Mouse (Mus musculus): ENCODE measurements around the gene Hsd17b7. TPM values are rescaled to one million over a fixed set of nuclear protein-coding genes. Genes with fewer than 3 reads are reported as not detected.

Hsd17b7 gene
- polyA plus RNA-seq, 1 experiment, result 1.8 TPM

- no peaks in the 10 kb centered on the region for H3K27me3 ChIP-seq (ENCODE audit: control insufficient read depth, insufficient read depth, low read length)
- 77% methylated on average over 8 of the region's 8 CpGs for WGBS
- H3K36me3 ChIP-seq (ENCODE audit: control insufficient read depth, insufficient read depth, low read length), result no peaks in the 10 kb centered on the region
- TF ChIP-seq POLR2A (IDR thresholded peaks at IDR 0.05; ENCODE audit: low read depth, low read length) (no peak), CTCF (IDR thresholded peaks at IDR 0.05; ENCODE audit: extremely low read depth, insufficient read depth, insufficient read length, insufficient replicate concordance) (no peak)
- no peak overlapping the region for H3K27ac ChIP-seq (ENCODE audit: insufficient read depth, low read length)
- no peak for DNase-seq (ENCODE audit: low read depth in 1 of 2, low spot score in 2 of 2)
- H3K4me1 ChIP-seq (ENCODE audit: control insufficient read depth, insufficient read depth, insufficient read length), result no peaks in the 10 kb centered on the region
- no peak overlapping the region for H3K4me3 ChIP-seq (ENCODE audit: extremely low read depth, insufficient read depth, insufficient read length)
These were observed 41.2 kb downstream of the Hsd17b7 start for GRCm38 (mm10) chr1:169927753-169928369.

- 72% methylated on average over 2 of the region's 2 CpGs for WGBS
These were observed 44.5 kb downstream of the Hsd17b7 start for GRCm38 (mm10) chr1:169924567-169924966.

GRCm38 (mm10) chr1:169921710-169922211, 47.3 kb downstream of the Hsd17b7 start:
- no peak for DNase-seq (ENCODE audit: low read depth in 1 of 2, low spot score in 2 of 2)
- WGBS, result 42% methylated on average over 8 of the region's 8 CpGs
- Histone ChIP-seq H3K4me1 (ENCODE audit: control insufficient read depth, insufficient read depth, insufficient read length) (no peaks in the 10 kb centered on the region), H3K4me3 (ENCODE audit: extremely low read depth, insufficient read depth, insufficient read length) (no peak overlapping the region), H3K27me3 (ENCODE audit: control insufficient read depth, insufficient read depth, low read length) (no peaks in the 10 kb centered on the region), H3K36me3 (ENCODE audit: control insufficient read depth, insufficient read depth, low read length) (no peaks in the 10 kb centered on the region), H3K27ac (ENCODE audit: insufficient read depth, low read length) (no peak overlapping the region)
- no peak for TF ChIP-seq POLR2A (IDR thresholded peaks at IDR 0.05; ENCODE audit: low read depth, low read length)
- TF ChIP-seq CTCF (IDR thresholded peaks at IDR 0.05; ENCODE audit: extremely low read depth, insufficient read depth, insufficient read length, insufficient replicate concordance), result no peak

More at GRCm38 (mm10) chr1:169924567-169924966, 44.5 kb downstream of the Hsd17b7 start:
- no peaks in the 10 kb centered on the region for H3K36me3 ChIP-seq (ENCODE audit: control insufficient read depth, insufficient read depth, low read length)
- no peak overlapping the region for H3K27ac ChIP-seq (ENCODE audit: insufficient read depth, low read length)
- no peak for TF ChIP-seq POLR2A (IDR thresholded peaks at IDR 0.05; ENCODE audit: low read depth, low read length)
- no peak for TF ChIP-seq CTCF (IDR thresholded peaks at IDR 0.05; ENCODE audit: extremely low read depth, insufficient read depth, insufficient read length, insufficient replicate concordance)
- H3K27me3 ChIP-seq (ENCODE audit: control insufficient read depth, insufficient read depth, low read length), result no peaks in the 10 kb centered on the region
- no peak overlapping the region for H3K4me3 ChIP-seq (ENCODE audit: extremely low read depth, insufficient read depth, insufficient read length)
- no peaks in the 10 kb centered on the region for H3K4me1 ChIP-seq (ENCODE audit: control insufficient read depth, insufficient read depth, insufficient read length)
- no peak for DNase-seq (ENCODE audit: low read depth in 1 of 2, low spot score in 2 of 2)

DNA sequence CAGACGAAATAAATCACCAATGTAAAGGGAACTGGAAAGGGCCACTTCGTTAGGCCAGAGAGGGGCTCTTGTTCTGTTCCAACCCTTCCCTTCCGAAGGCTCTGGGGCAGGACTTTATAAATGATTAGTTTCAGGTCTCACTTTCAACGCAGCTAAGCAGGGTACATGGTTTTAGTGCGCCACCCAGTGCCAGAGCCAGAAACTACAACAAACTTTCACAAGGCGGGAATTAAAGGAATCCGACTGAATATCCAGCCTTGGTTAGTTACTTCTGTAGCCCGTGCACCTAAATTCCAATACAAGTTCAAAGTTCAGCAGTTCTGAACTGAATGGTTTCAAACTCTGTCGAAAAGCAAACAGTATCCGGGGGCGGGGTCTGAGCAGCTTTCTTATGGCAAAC, 49.8 kb downstream of the Hsd17b7 start:
- no peaks in the 10 kb centered on the region for H3K27me3 ChIP-seq (ENCODE audit: control insufficient read depth, insufficient read depth, low read length)
- DNase-seq (ENCODE audit: low read depth in 1 of 2, low spot score in 2 of 2), result peak in 1 of 2 experiments; percentile 23
- no peak overlapping the region for H3K27ac ChIP-seq (ENCODE audit: insufficient read depth, low read length)
- WGBS, result 9% methylated on average over 11 of the region's 11 CpGs
- no peak for TF ChIP-seq POLR2A (IDR thresholded peaks at IDR 0.05; ENCODE audit: low read depth, low read length)
- TF ChIP-seq CTCF (IDR thresholded peaks at IDR 0.05; ENCODE audit: extremely low read depth, insufficient read depth, insufficient read length, insufficient replicate concordance), result peak; percentile 17; the same call in 1 of the 2 replicates
- H3K4me3 ChIP-seq (ENCODE audit: extremely low read depth, insufficient read depth, insufficient read length), result peak overlapping the region; percentile 7; the same call in 1 of the 2 replicates
- H3K36me3 ChIP-seq (ENCODE audit: control insufficient read depth, insufficient read depth, low read length), result no peaks in the 10 kb centered on the region
- H3K4me1 ChIP-seq (ENCODE audit: control insufficient read depth, insufficient read depth, insufficient read length), result no peaks in the 10 kb centered on the region

DNA sequence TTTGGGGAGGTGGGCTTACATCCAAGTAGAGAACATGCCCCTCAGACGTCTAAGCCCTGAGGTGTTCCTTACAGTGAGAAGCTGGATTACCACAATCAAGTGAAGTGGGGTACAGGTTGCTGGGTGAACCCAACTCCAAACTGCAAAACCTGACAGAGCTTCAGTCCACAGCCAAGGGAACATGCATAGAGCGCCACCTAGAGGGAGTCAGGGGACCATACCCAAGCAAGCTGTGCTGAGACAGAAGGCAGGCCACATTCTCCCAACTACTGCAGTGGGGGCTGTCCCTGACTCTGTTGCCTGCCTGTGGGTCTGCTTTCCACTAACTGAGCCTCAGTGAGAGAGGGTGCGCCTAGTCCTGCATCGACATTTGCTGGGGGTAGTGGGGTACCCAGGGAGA, 51.0 kb downstream of the Hsd17b7 start:
- Histone ChIP-seq H3K27me3 (ENCODE audit: control insufficient read depth, insufficient read depth, low read length) (no peaks in the 10 kb centered on the region), H3K27ac (ENCODE audit: insufficient read depth, low read length) (no peak overlapping the region), H3K4me1 (ENCODE audit: control insufficient read depth, insufficient read depth, insufficient read length) (no peaks in the 10 kb centered on the region), H3K36me3 (ENCODE audit: control insufficient read depth, insufficient read depth, low read length) (no peaks in the 10 kb centered on the region), H3K4me3 (ENCODE audit: extremely low read depth, insufficient read depth, insufficient read length) (no peak overlapping the region)
- 55% methylated on average over 4 of the region's 4 CpGs for WGBS
- TF ChIP-seq POLR2A (IDR thresholded peaks at IDR 0.05; ENCODE audit: low read depth, low read length) (no peak), CTCF (IDR thresholded peaks at IDR 0.05; ENCODE audit: extremely low read depth, insufficient read depth, insufficient read length, insufficient replicate concordance) (no peak)
- DNase-seq (ENCODE audit: low read depth in 1 of 2, low spot score in 2 of 2), result no peak

- no peaks in the 10 kb centered on the region for H3K36me3 ChIP-seq (ENCODE audit: control insufficient read depth, insufficient read depth, low read length)
- H3K4me3 ChIP-seq (ENCODE audit: extremely low read depth, insufficient read depth, insufficient read length), result no peak overlapping the region
- H3K4me1 ChIP-seq (ENCODE audit: control insufficient read depth, insufficient read depth, insufficient read length), result no peaks in the 10 kb centered on the region
- no peak overlapping the region for H3K27ac ChIP-seq (ENCODE audit: insufficient read depth, low read length)
- no peak for DNase-seq (ENCODE audit: low read depth in 1 of 2, low spot score in 2 of 2)
- TF ChIP-seq POLR2A (IDR thresholded peaks at IDR 0.05; ENCODE audit: low read depth, low read length) (no peak), CTCF (IDR thresholded peaks at IDR 0.05; ENCODE audit: extremely low read depth, insufficient read depth, insufficient read length, insufficient replicate concordance) (no peak)
- WGBS, result 54% methylated on average over 9 of the region's 9 CpGs
- H3K27me3 ChIP-seq (ENCODE audit: control insufficient read depth, insufficient read depth, low read length), result no peaks in the 10 kb centered on the region
These were observed 51.8 kb downstream of the Hsd17b7 start for GRCm38 (mm10) chr1:169917115-169917796.

- no peak for DNase-seq (ENCODE audit: low read depth in 1 of 2, low spot score in 2 of 2)
- H3K36me3 ChIP-seq (ENCODE audit: control insufficient read depth, insufficient read depth, low read length), result no peaks in the 10 kb centered on the region
- H3K27me3 ChIP-seq (ENCODE audit: control insufficient read depth, insufficient read depth, low read length), result no peaks in the 10 kb centered on the region
- WGBS, result 53% methylated on average over 7 of the region's 7 CpGs
- TF ChIP-seq CTCF (IDR thresholded peaks at IDR 0.05; ENCODE audit: extremely low read depth, insufficient read depth, insufficient read length, insufficient replicate concordance) (no peak), POLR2A (IDR thresholded peaks at IDR 0.05; ENCODE audit: low read depth, low read length) (no peak)
- no peaks in the 10 kb centered on the region for H3K4me1 ChIP-seq (ENCODE audit: control insufficient read depth, insufficient read depth, insufficient read length)
- H3K4me3 ChIP-seq (ENCODE audit: extremely low read depth, insufficient read depth, insufficient read length), result no peak overlapping the region
- H3K27ac ChIP-seq (ENCODE audit: insufficient read depth, low read length), result no peak overlapping the region
These were observed 52.4 kb downstream of the Hsd17b7 start for GRCm38 (mm10) chr1:169916659-169917058.

Data from spleen, adult 2 months (tissue).